Mouse (Mus musculus): ENCODE measurements around the gene Cpm.

Cpm gene

DNA sequence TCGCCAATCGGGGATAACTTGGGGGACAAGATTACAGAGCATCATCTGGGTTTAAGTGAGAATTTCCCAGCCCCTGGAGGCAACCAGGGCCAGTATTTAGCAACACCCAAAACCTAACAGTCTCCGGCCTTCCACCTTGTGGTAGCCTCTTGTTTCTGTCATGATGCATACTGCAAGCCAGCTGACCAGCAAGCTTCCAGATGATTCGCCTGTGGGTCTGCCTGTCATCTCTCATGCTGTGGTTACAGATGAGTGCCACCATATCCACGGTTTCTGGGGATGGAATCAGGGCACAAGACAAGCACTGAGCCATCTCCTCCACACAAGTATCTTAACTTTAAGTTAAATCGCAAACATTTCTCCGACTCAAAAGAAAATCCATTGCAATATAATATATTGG lies 58.3 kb downstream of the Cpm start:
- no peak for DNase-seq (ENCODE audit: low read depth, low spot score)

- DNase-seq (ENCODE audit: low read depth, low spot score), result peak; percentile 85
Observed at GRCm38 (mm10) chr10:117688204-117689151, 59.2 kb downstream of the Cpm start.

DNA sequence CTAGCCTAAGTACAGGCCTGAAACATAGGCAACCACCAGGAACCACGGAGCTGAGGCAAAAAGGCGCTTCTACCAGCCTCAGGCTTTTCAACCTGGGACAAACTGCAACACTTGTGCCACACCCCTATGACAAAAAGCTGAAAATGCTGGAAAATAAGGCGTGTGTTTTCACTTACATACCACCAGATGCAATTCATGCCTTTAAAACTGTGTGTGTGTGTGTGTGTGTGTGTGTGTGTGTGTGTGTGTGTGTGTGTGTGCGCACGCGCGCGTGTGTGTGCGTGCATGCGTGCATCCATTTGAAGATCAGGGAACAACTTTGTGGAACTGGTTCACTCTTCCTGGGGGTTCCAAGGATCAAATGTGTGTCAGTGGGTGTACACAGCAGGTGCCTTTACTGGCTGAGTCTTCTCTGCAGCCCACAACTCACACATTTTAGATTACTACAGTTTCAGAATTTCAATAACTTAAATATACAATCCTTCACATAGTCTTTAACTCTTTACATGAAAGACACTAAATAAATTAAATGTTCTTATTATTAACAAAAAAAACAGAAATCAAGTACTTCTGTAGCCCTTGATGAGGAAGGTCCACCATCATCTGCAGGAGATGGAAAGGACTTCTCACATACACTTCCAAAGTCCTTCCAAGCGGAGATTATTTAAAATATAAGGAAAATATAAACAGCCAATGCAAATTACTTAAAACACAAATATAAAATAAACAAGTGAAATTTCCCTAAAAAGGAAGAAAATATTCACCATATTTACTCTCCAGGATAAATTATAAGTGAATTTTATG lies 60.2 kb downstream of the Cpm start:
- DNase-seq (ENCODE audit: low read depth, low spot score), result no peak

DNA sequence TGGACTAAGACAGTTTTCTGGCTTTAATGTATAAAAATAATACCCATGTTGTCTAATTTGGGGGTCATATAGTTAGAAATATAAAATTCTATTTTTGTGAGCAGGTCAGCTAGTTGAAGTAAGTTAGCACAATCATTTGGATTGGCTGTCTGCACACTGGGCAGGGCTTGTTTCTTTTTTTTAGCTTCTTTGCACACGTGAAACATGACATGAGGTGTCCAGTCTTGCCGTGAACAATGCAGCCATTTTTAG lies 60.7 kb downstream of the Cpm start:
- DNase-seq (ENCODE audit: low read depth, low spot score), result no peak

DNA sequence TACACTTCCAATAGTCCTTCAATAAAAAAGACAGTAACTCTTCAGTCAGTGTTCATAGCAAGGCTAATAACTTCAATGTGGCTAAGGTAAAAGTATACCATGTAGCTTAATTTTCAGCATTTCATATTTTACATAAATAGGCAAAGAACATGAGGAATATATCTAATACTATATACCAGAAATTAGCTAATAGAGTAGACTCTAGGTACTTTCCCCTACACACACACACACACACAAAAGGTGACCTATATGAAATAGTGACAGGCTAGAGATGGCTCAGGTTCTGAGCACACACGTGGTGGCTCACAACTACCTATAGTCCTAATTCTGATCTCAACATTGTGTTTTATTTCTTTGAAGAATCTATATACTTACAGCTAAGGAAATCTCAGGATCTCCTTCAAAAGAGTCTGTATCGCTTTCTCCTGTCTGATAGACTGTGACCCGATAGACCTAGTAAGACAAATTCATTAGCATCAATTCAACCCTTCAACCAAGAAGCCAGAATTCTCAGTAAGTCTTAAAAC lies 61.5 kb downstream of the Cpm start:
- no peak for DNase-seq (ENCODE audit: low read depth, low spot score)

DNA sequence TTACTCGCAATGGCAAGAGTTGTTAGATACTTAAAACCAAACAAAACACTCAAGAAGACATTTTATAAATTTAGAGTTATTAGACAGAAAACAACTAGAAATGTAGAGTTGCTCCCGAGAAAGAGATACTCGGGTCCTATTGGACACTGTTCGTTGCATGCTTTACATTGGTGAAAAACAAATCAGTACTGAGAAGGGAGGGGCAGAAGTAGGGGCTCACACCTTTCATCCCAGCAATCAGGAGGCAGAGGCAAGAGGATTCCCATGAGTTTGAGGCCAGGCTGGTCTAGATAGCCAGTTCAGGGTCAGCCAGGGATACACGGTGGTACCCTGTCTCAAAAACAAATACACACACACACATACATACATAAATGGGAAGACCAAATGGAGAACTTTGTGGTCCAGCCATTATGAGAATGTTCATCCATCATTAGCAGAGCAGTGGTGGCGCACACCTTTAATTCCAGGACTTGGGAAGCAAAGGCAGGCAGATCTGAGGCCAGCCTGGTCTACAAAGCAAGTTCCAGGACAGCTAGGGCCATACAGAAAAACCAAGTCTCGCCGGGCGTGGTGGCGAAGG lies 62.2 kb downstream of the Cpm start:
- no peak for DNase-seq (ENCODE audit: low read depth, low spot score)

- DNase-seq (ENCODE audit: low read depth, low spot score), result no peak
Observed at GRCm38 (mm10) chr10:117692173-117692572, 62.9 kb downstream of the Cpm start.

DNA sequence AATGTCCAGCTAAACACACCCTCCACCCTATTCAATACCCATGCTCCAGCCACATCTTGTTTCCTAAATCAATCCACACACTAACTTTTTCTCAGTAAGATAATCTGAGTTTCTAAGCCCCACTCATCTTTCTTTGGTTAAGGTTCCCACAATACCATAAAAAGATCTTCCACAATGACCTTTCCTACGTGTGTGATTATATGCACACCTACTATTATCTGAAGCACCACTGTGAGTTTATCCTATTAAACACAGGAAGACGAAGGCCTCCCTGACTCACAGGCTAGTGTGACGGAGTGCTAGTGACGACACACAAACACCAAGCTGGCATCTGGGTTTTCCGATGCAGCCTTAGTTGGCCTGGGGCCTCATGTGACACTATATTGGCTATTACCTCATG lies 63.7 kb downstream of the Cpm start:
- no peak for DNase-seq (ENCODE audit: low read depth, low spot score)

DNA sequence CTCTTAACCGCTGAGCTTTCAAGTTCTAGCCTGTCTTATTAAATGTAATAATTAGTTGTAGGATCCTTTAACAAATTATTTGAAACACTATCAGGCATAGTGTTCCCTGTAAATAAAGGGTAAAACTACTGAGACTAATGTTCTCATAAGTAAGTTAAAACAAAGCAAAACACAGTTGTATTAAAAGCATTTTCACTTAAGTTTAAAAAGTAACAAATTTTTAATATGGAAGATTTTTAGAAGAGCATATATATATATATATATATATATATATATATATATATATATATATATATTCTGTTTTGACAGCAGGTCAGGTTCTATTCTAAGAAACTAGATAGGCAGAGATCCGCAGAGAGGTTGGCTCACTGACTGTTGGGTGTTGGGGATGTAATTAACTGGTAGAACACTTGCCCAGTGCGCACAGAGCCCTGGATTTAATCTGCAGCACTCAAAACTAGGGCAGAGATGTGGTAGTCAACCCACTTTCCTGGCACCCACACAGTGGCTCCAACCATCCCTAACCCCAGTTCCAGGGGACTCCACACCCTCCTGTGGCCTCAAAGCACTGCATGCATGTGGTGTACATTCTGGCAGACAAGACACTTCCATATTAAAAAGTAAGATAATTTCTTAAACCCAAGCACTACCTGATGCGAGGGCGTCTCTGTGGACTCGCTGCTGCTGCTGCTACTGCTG lies 65.1 kb downstream of the Cpm start:
- DNase-seq (ENCODE audit: low read depth, low spot score), result no peak

DNA sequence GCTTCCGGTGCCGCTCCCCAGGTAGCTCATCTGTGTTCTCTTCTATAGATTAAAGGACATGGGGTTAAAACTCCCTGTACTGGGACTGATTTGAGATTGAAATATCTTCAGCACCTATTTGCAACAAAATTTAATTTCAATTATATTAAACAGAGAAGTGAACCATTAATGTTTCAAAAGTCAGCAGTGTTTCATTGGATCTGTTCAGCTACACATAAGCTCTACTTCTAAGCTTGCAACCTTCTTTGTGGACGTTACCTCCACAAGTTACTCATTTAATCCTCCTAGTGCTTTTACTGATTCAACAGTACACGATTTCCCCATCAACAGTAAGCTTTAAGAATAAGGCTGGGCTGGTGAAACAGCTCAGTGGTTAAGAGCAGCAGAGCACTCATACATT lies 65.7 kb downstream of the Cpm start:
- DNase-seq (ENCODE audit: low read depth, low spot score), result no peak

DNA sequence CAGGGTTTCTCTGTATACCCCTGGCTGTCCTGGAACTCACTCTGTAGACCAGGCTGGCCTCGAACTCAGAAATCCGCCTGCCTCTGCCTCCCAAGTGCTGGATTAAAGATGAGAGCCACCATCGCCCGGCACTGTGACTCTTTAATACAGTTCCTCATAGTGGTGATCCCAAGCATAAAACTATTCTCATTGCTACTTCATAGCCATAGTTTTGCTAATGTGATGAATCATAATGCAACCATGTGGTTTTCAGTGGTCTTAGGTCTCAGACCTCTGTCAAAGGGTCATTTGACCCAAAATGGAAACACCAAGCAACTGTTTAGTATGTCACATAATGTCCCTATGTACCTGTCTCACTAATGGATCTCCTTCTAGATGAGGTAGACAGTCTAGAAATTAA lies 66.3 kb downstream of the Cpm start:
- DNase-seq (ENCODE audit: low read depth, low spot score), result no peak

DNA sequence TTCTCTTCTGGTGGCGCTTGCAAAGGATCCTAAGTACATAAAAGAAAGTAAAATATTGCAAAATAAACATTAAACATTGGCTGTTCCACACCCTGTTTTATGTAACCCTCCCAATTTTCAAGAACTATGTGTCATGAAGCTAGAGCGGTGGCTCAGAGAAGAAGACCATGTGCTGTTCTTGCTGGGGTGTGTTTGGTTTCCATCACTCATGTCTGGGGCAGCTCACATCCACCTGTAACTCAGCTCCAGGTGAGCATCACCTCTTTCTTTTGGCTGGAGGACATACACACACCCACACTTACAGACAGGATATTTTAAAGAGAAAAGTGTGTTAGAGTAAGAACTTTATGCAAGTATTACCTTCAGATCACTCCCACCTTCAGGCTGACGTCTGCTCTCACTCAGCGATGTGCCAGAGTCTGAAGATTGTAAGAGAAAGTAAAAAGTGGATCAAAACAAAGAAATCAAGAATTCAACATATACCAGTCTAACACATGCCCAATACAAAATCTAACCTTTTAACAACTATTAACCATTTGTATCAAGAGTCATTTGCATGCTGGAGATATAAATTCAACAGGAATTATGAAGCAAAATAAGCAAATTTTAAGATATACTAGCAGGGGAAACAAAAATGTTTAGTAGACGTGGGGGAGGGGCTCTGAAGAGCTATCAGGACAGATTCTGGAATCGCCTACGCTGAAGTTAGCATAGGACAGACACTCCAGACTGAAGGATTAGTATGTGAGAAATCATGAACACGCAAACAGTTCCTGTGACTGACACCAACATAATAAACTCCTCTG lies 66.9 kb downstream of the Cpm start:
- no peak for DNase-seq (ENCODE audit: low read depth, low spot score)

DNA sequence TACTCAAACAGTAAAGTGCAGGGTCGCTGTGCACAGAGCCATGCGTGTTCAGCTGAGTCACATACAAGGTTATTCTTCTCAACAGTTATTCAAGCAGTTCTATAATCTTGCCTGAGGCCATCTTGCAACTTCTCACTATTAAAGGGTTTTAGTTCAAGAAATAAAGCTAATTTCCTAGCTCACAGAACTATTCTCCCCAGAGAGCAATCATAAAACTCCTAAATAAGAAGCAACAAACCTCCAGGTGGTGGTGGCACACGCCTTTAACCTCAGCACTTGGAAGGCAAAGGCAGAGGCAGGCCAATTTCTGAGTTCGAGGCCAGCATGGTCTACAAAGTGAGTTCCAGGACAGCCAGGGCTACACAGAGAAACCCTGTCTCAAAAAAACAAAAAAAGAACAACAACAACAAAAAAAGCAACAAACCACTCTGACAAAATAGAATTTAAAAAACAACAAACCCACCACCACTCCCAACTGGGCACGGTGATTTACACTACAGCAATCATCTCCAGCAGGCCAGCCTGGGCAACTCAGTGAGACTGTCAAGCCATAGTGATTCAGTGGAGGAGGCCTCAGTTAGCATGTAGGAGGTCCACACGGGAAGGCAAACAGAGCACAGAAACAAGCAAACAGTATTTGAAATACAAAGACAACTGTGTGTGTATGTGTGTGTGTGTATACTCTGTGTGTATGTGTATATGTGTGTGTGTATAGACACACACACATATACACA lies 67.7 kb downstream of the Cpm start:
- DNase-seq (ENCODE audit: low read depth, low spot score), result no peak

DNA sequence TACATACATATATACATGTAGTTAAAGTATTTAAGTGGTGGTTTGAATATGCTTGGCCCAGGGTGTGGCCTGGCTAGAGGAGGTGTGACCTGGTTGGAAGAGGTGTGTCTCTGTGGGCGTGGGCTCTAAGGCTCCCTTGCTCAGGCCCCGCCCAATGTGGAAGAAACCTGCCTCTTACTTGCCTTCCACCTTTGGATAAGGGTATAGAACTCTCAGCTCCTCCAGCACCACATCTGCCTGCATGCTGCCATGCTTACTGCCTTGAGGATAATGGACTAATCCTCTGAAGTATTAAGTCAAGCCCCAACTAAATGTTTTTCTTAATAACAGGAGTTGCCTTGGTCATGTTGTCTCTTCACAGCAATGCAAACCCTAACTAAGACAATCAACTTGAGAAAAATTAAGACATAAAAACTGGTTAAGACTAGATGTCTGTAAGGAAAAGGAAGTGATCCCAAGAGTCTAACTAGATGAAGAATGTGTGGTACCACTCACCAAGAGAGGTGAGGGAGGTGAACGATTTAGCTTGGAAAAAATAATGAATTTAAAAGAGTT lies 68.3 kb downstream of the Cpm start:
- DNase-seq (ENCODE audit: low read depth, low spot score), result peak; percentile 85

GRCm38 (mm10) chr10:117698313-117699138 lies 69.2 kb downstream of the Cpm start:
- DNase-seq (ENCODE audit: low read depth, low spot score), result no peak

- DNase-seq (ENCODE audit: low read depth, low spot score), result no peak
Observed at GRCm38 (mm10) chr10:117699914-117700313, 70.6 kb downstream of the Cpm start.

DNA sequence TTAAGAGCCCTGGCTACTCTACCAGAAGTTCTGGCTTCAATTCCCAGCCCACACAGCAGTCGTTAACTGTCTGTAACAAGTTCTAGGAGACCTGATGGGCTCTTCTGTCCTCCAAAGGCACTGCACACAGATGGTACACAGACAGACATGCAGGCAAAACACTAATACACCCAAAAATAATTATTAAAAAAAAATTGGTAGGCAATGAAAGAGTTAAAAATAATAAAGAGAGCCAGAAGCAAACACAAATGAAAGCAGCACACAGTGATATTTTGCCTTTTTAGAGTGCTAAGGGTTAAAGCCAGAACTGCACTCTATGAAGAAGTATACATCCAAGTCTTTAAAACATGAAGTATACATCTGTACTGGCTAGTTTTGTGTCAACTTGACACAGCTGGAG lies 71.2 kb downstream of the Cpm start:
- DNase-seq (ENCODE audit: low read depth, low spot score), result no peak

GRCm38 (mm10) chr10:117701034-117701829 lies 71.9 kb downstream of the Cpm start:
- DNase-seq (ENCODE audit: low read depth, low spot score), result no peak
